Mouse (Mus musculus): Measurements from ENCODE around the gene Hsd11b1. TPM values are rescaled to one million over a fixed set of nuclear protein-coding genes. Genes with fewer than 3 reads are reported as not detected.

Gene Hsd11b1
- polyA plus RNA-seq, 1 experiment from 2014 or later, result 2.1 TPM

DNA sequence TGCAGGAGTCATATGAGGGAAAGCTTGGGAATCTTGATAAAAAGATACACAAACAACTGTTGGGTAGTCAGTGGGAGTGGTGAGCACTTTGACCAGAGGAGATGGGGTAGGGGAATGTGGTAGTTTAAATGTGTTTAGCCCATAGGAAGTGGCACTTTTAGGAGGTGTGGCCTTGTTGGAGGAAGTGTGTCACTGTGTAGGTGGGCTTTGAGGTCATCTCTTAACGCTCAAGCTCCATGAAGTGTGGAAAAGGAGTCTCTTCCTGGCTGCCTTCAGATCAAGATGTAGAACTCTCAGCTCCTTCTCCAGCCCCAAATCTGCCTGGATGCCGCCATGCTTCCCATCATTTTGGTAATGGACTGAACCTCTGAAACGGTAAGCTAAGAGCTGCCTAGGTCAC, 56.4 kb downstream of the Hsd11b1 start, which contains the start of gene Lamb3:
Gene Lamb3 (plus strand): TSS at position 197 of the 400 bp plus-strand sequence.
- Histone ChIP-seq H3K4me3 (replicated peaks; ENCODE audit: low read length) (no peak within 1 kb of the TSS), H3K4me2 (ENCODE audit: low read depth, low read length) (no peak within 1 kb of the TSS), H3K9ac (ENCODE audit: low read length) (no peak within 1 kb of the TSS), H3K9me3 (replicated peaks; ENCODE audit: control insufficient read depth, low read length) (no peaks in the 10 kb centered on the region), H3K27ac (ENCODE audit: low read length) (no peak within 1 kb of the TSS), H3K36me3 (ENCODE audit: control insufficient read depth, insufficient read depth, low read length) (no peaks in the 10 kb centered on the region), H3K27me3 (ENCODE audit: control insufficient read depth, insufficient read depth, low read length) (no peaks in the 10 kb centered on the region), H3K4me1 (ENCODE audit: control insufficient read depth, insufficient read depth, low read length) (no peaks in the 10 kb centered on the region)
- WGBS, result 87% methylated on average over 3 of the region's 3 CpGs
- no peak for ATAC-seq (ENCODE audit: insufficient read depth, low FRiP score)

DNA sequence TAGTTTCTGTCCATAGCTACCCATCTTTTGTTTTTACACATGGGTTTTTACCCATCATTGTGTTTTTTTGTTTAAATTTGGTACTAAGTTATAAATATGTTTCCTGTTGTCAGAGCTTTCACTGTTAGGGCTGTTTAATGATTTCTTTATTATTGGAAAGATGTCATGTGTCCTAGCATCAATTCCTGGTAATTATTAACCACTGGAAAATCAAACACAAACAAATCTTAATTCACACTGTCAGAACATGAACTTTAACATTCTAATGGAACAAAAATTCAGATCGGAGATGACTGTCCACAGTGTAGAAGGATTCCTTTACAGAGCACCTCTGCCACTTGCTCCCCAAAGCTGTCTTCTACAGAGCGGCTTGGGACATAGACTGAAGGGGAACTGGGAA, 58.4 kb downstream of the Hsd11b1 start:
- ATAC-seq (ENCODE audit: insufficient read depth, low FRiP score), result no peak
- no peak overlapping the region for H3K4me2 ChIP-seq (ENCODE audit: low read depth, low read length)
- 73% methylated on average over 2 of the region's 2 CpGs for WGBS
- no peaks in the 10 kb centered on the region for H3K9me3 ChIP-seq (replicated peaks; ENCODE audit: control insufficient read depth, low read length)
- no peaks in the 10 kb centered on the region for H3K36me3 ChIP-seq (ENCODE audit: control insufficient read depth, insufficient read depth, low read length)
- no peak overlapping the region for H3K9ac ChIP-seq (ENCODE audit: low read length)
- no peak overlapping the region for H3K4me3 ChIP-seq (replicated peaks; ENCODE audit: low read length)
- H3K27ac ChIP-seq (ENCODE audit: low read length), result no peak overlapping the region
- no peaks in the 10 kb centered on the region for H3K4me1 ChIP-seq (ENCODE audit: control insufficient read depth, insufficient read depth, low read length)
- no peaks in the 10 kb centered on the region for H3K27me3 ChIP-seq (ENCODE audit: control insufficient read depth, insufficient read depth, low read length)

DNA sequence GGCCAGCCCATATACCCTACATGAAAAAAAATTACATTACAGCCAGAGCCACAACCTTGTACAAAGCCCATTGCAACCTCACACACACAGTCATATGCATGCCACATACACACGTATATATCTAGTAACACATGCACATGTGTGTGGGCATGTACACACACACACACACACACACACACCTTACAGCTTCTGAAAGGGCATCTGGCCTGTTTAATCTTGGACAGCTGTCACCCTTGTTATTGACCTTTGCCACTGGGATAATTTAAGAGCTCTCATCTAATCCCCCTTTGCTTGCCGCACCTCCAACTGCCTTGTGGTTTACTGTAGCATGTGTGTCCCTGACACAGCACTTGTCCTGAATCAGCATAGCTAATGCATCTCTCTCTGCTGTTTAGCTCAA, 60.1 kb downstream of the Hsd11b1 start:
- Histone ChIP-seq H3K36me3 (ENCODE audit: control insufficient read depth, insufficient read depth, low read length) (no peaks in the 10 kb centered on the region), H3K4me1 (ENCODE audit: control insufficient read depth, insufficient read depth, low read length) (no peaks in the 10 kb centered on the region), H3K4me3 (replicated peaks; ENCODE audit: low read length) (no peak overlapping the region), H3K27me3 (ENCODE audit: control insufficient read depth, insufficient read depth, low read length) (no peaks in the 10 kb centered on the region), H3K27ac (ENCODE audit: low read length) (no peak overlapping the region), H3K4me2 (ENCODE audit: low read depth, low read length) (no peak overlapping the region), H3K9me3 (replicated peaks; ENCODE audit: control insufficient read depth, low read length) (no peaks in the 10 kb centered on the region), H3K9ac (ENCODE audit: low read length) (no peak overlapping the region)
- WGBS, result 62% methylated on average over 2 of the region's 2 CpGs
- ATAC-seq (ENCODE audit: insufficient read depth, low FRiP score), result no peak

DNA sequence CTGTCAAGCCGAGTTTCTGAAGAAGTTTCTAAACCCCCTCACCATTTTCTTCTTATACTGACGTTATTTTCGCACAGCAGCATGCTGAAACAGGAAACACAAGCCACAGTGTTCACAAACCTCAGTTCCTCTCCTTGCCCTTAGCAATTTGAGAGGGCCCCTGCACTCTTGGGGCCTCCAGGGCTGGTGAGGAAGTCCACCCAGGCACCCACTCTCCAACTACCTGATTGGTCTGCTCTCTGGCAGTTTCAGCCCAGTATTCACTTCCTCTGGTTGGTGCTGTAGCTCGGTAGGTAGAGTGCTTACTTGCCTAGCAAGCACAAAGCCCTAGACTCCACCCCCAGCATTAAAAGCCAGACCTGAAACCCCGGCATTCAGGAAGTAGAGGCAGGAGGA, 62.5 kb downstream of the Hsd11b1 start, which contains the start of gene Traf3ip3:
Gene Traf3ip3 (minus strand): TSS at position 321 of the 396 bp plus-strand sequence.
- Histone ChIP-seq H3K4me2 (ENCODE audit: low read depth, low read length) (no peak within 1 kb of the TSS), H3K9ac (ENCODE audit: low read length) (no peak within 1 kb of the TSS), H3K27me3 (ENCODE audit: control insufficient read depth, insufficient read depth, low read length) (no peaks in the 10 kb centered on the region), H3K9me3 (replicated peaks; ENCODE audit: control insufficient read depth, low read length) (no peaks in the 10 kb centered on the region), H3K27ac (ENCODE audit: low read length) (0 out of 2 replicates have a peak within 1 kb of the TSS, but pooled peaks have one; percentile 6), H3K4me1 (ENCODE audit: control insufficient read depth, insufficient read depth, low read length) (no peaks in the 10 kb centered on the region), H3K36me3 (ENCODE audit: control insufficient read depth, insufficient read depth, low read length) (no peaks in the 10 kb centered on the region), H3K4me3 (replicated peaks; ENCODE audit: low read length) (no peak within 1 kb of the TSS)
- 56% methylated on average over 5 of the region's 5 CpGs for WGBS
- ATAC-seq (ENCODE audit: insufficient read depth, low FRiP score), result peak; percentile 42; the same call in 1 of the 2 replicates

DNA sequence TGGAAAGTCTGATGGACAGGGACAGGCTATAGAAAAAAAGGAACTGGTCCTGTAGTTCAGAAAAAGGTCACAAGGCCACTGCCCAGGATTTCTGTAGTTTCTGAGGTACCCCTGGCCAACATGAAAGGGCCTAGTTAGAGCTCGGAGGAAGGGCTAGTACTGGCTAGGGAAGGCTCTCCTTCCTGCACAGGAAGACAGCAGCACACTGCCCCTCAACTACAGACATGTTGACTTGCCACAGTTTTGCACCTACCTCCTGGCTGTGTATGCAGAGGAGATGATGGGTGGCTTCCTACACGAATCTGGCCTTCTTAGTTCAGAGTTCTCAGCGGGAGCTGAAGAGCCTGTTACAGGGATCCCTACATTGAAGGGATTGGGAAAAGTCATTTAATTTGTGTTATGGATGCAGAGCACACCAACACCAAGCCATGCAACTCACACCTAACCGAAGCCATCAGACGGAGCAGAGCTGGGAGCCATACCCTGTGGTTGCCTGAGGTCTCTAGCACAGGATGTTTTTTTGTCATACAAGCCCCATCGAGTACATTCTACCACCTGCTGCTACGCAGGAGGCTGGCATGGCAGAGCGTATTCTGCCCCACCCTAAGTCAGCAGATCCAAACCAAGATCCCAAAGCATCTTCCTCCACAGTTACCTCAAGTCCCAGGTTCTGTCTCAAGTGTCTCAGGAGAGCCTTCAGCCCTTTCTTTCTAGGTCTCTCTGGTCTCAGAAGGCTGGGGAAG, 63.1 kb downstream of the Hsd11b1 start:
- H3K4me1 ChIP-seq (ENCODE audit: control insufficient read depth, insufficient read depth, low read length), result no peaks in the 10 kb centered on the region
- no peaks in the 10 kb centered on the region for H3K9me3 ChIP-seq (replicated peaks; ENCODE audit: control insufficient read depth, low read length)
- no peak overlapping the region for H3K9ac ChIP-seq (ENCODE audit: low read length)
- no peaks in the 10 kb centered on the region for H3K36me3 ChIP-seq (ENCODE audit: control insufficient read depth, insufficient read depth, low read length)
- ATAC-seq (ENCODE audit: insufficient read depth, low FRiP score), result no peak
- no peaks in the 10 kb centered on the region for H3K27me3 ChIP-seq (ENCODE audit: control insufficient read depth, insufficient read depth, low read length)
- 0 out of 2 replicates have a peak overlapping the region, but pooled peaks have one; percentile 6 for H3K27ac ChIP-seq (ENCODE audit: low read length)
- whole genome bisulfite sequencing, result 82% methylated on average over 8 of the region's 8 CpGs
- H3K4me2 ChIP-seq (ENCODE audit: low read depth, low read length), result no peak overlapping the region
- no peak overlapping the region for H3K4me3 ChIP-seq (replicated peaks; ENCODE audit: low read length)

DNA sequence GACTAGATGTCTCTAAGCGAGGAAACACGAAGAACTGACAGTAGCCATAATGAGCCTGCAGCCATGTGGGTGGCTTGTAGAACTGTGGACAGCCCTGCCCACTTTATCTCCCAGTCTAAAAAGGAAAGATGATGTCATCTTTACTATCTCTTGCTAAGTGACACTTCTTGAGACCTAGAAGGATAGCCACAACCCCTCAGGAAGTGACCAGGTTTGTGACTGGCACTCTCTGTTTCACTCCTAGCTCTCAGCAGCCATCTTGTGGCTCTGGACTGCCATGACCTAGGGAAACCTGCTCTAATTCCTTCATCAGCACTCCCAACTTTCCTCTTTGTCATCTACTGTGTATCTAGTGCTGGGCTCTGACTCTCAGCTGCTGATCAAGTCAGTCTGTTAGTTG, 65.6 kb downstream of the Hsd11b1 start:
- H3K4me3 ChIP-seq (replicated peaks; ENCODE audit: low read length), result no peak overlapping the region
- no peaks in the 10 kb centered on the region for H3K4me1 ChIP-seq (ENCODE audit: control insufficient read depth, insufficient read depth, low read length)
- H3K27ac ChIP-seq (ENCODE audit: low read length), result no peak overlapping the region
- no peak for ATAC-seq (ENCODE audit: insufficient read depth, low FRiP score)
- H3K9me3 ChIP-seq (replicated peaks; ENCODE audit: control insufficient read depth, low read length), result no peaks in the 10 kb centered on the region
- WGBS, result 93% methylated on average over 2 of the region's 2 CpGs
- no peak overlapping the region for H3K9ac ChIP-seq (ENCODE audit: low read length)
- no peaks in the 10 kb centered on the region for H3K36me3 ChIP-seq (ENCODE audit: control insufficient read depth, insufficient read depth, low read length)
- no peak overlapping the region for H3K4me2 ChIP-seq (ENCODE audit: low read depth, low read length)
- no peaks in the 10 kb centered on the region for H3K27me3 ChIP-seq (ENCODE audit: control insufficient read depth, insufficient read depth, low read length)

DNA sequence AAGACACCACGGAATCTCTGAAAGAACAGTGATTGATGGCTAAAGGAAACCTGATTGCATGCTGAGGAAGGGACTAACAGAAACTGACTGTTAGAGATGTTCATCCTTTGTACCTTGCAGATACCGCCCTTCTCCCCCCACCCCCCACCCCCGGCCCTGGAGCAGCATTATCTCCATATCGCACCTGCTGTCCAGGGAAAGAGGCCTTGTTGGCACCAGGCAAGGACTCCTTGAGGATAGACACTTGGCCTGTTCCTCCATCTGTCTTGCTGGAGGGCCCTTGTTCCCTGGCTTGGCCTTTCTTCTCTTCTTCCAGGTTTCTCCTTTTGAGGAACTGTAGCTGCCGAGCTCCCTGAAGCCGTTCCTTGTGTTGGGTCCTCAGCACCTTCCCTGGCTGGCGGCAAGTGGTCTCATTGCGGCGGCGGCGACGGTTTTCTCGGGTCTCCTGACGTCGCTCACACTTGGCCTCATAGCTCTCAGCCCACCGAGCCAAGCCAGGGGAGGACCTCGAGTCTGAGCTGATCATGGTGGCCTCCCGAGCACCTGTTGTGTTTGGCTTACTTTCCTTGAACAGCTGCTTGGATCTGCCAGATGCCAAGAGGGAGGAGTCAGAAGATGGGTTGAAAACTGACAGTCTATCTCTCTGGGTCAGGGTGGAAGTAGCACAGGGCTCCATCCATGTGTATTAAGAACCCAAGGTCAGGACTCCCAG, 66.2 kb downstream of the Hsd11b1 start:
- Histone ChIP-seq H3K9me3 (replicated peaks; ENCODE audit: control insufficient read depth, low read length) (no peaks in the 10 kb centered on the region), H3K9ac (ENCODE audit: low read length) (no peak overlapping the region), H3K27ac (ENCODE audit: low read length) (no peak overlapping the region), H3K36me3 (ENCODE audit: control insufficient read depth, insufficient read depth, low read length) (no peaks in the 10 kb centered on the region), H3K4me1 (ENCODE audit: control insufficient read depth, insufficient read depth, low read length) (no peaks in the 10 kb centered on the region), H3K27me3 (ENCODE audit: control insufficient read depth, insufficient read depth, low read length) (no peaks in the 10 kb centered on the region), H3K4me3 (replicated peaks; ENCODE audit: low read length) (no peak overlapping the region), H3K4me2 (ENCODE audit: low read depth, low read length) (no peak overlapping the region)
- 81% methylated on average over 18 of the region's 18 CpGs for whole genome bisulfite sequencing
- ATAC-seq (ENCODE audit: insufficient read depth, low FRiP score), result no peak

DNA sequence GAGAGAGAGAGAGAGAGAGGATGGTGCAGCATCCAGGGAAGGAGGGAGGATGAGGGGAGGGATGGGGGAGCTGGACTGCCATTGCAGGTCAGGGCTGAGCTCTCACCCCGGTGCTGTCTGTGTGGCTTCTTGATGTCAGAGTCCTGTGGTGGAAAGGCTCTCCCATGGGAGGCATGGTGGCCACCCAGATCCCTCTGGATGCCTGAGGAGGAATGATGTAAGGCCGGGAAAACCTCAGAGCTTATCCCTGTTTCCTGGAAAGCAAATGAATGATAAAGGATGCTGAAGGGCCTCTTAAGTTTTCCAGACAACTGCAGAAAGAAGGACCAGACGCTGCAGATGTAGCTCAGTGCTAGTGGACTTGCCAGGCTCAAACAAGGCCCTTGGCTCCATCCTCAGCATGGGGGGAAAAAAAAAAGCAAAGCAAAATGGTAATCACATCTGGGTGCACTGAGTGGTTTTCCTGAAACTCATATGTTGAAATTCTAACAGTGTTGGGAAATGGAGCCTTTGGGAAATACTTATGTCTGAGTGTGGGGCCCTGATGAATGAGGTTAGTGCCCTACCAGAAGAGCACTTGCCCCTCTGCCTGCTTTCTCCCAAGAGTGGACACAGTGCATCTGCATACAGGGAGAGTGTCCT, 68.6 kb downstream of the Hsd11b1 start:
- Histone ChIP-seq H3K27me3 (ENCODE audit: control insufficient read depth, insufficient read depth, low read length) (no peaks in the 10 kb centered on the region), H3K4me2 (ENCODE audit: low read depth, low read length) (no peak overlapping the region), H3K4me3 (replicated peaks; ENCODE audit: low read length) (no peak overlapping the region), H3K9ac (ENCODE audit: low read length) (no peak overlapping the region), H3K27ac (ENCODE audit: low read length) (no peak overlapping the region), H3K36me3 (ENCODE audit: control insufficient read depth, insufficient read depth, low read length) (no peaks in the 10 kb centered on the region), H3K9me3 (replicated peaks; ENCODE audit: control insufficient read depth, low read length) (no peaks in the 10 kb centered on the region), H3K4me1 (ENCODE audit: control insufficient read depth, insufficient read depth, low read length) (peaks cover 8% of the 10 kb centered on the region)
- 53% methylated on average over 3 of the region's 3 CpGs for WGBS
- ATAC-seq (ENCODE audit: insufficient read depth, low FRiP score), result no peak
